Mouse (Mus musculus) G1E (cell line): Measurements from ENCODE around the gene 1810037I17Rik. TPM values are rescaled to one million over a fixed set of nuclear protein-coding genes. Genes with fewer than 3 reads are reported as not detected.
"Not testable (repeated sequence)": the region's sequence is repeated elsewhere in the genome, so short reads cannot be mapped to it uniquely, and the experiment has no call there.

Experiments
- ATAC-seq: 2 replicates; pipeline ENCODE4 v1.8.0; 2016; ENCODE audit warnings: mild to moderate bottlenecking; ENCODE audit not compliant: insufficient number of reproducible peaks, poor library complexity, low FRiP score, severe bottlenecking; ENCODE audit errors: extremely low read depth
- DNase-seq: peaks from one replicate; pipeline ENCODE4 v3.0.0; 2012; ENCODE audit warnings: low spot score
- H3K27me3 ChIP-seq: 2 replicates; pipeline ENCODE4 v1.6.1; 2012; ENCODE audit warnings: mild to moderate bottlenecking, low read length, inconsistent platforms; ENCODE audit not compliant: insufficient read depth
- H3K36me3 ChIP-seq: replicated peaks from 2 replicates; pipeline ENCODE3; 2012; ENCODE audit warnings: mild to moderate bottlenecking, inconsistent platforms
- H3K4me1 ChIP-seq: 2 replicates; pipeline ENCODE4 v1.6.1; 2012; ENCODE audit warnings: low read depth, low read length, inconsistent platforms, mixed read lengths; ENCODE audit not compliant: insufficient read depth
- H3K4me3 ChIP-seq: 2 replicates; pipeline ENCODE4 v1.5.1; 2012; ENCODE audit warnings: low read depth, mild to moderate bottlenecking, inconsistent platforms, low read length, moderate library complexity, mixed read lengths
- H3K9me3 ChIP-seq: replicated peaks from 2 replicates; pipeline ENCODE4 v1.6.1; 2012; ENCODE audit warnings: inconsistent platforms
- CTCF ChIP-seq: IDR thresholded peaks from 2 replicates; pipeline ENCODE4 v1.5.1; 2012; ENCODE audit warnings: low read depth, low read length, inconsistent platforms, mixed read lengths
- GATA1 ChIP-seq: IDR thresholded peaks from 2 replicates; pipeline ENCODE4 v1.6.1; 2012; ENCODE audit warnings: borderline replicate concordance, low read length, inconsistent platforms, mixed read lengths
- GATA2 ChIP-seq: IDR thresholded peaks from 2 replicates; pipeline ENCODE4 v1.6.1; 2012; ENCODE audit warnings: low read depth, low read length, inconsistent platforms, borderline replicate concordance
- POLR2AphosphoS5 ChIP-seq: IDR thresholded peaks from 2 replicates; pipeline ENCODE4 v1.6.1; 2012; ENCODE audit warnings: low read depth, low read length, inconsistent platforms; ENCODE audit not compliant: insufficient replicate concordance
- TAL1 ChIP-seq: conservative IDR thresholded peaks from 2 replicates; pipeline ENCODE4 v1.6.1; 2012; ENCODE audit warnings: low read depth, low read length, inconsistent platforms, mixed read lengths
- polyA plus RNA-seq: library from polyadenylated mRNA; stranded (reverse); fragments of >175 nt; gene quantifications from 2 replicates; pipeline ENCODE4 v1.2.3, GENCODE M21; 2012
- total RNA-seq, 2 experiments: library from RNA; stranded (forward) in 1 of 2; stranded (reverse) in 1 of 2; fragments of 200-1000 nt in 1 of 2; fragments of >200 nt in 1 of 2; fragmentation: Nextera tagmentation in 1 of 2; gene quantifications; 2 replicates each; pipeline ENCODE4 v1.2.3; 2014 to 2017

1810037I17Rik gene
- total and polyA plus RNA-seq, 3 experiments = 52.0 to 120 (median 93.4) TPM

DNA sequence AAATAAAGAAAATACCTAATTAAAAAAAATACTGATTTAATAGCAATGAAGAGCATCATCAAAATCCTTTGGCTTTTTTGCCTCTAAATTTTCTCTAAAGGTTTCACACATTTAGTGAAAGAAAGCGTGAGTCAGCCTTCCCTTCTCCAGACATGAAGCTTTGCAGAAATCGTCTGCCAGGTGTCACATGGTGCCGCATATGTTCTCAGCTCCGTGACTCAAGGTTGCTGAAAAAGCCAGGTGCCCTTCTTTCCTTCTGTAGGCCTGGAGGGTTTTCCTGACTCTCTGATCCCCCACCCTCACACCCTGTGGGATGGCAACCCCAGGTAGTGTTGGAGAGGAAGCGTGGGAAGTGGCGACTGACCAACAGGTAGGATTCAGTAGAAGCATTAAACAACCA lies 5.7 kb downstream of the 1810037I17Rik start:
- Histone ChIP-seq H3K36me3 (peaks cover 28% of the 10 kb centered on the region), H3K4me1 (peaks cover 6% of the 10 kb centered on the region), H3K9me3 (no peaks in the 10 kb centered on the region), H3K4me3 (no peak overlapping the region), H3K27me3 (no peaks in the 10 kb centered on the region)
- DNase-seq = no peak
- ATAC-seq = no peak
- TF ChIP-seq GATA2 (no peak), GATA1 (no peak), CTCF (no peak), TAL1 (no peak), POLR2AphosphoS5 (no peak)

DNA sequence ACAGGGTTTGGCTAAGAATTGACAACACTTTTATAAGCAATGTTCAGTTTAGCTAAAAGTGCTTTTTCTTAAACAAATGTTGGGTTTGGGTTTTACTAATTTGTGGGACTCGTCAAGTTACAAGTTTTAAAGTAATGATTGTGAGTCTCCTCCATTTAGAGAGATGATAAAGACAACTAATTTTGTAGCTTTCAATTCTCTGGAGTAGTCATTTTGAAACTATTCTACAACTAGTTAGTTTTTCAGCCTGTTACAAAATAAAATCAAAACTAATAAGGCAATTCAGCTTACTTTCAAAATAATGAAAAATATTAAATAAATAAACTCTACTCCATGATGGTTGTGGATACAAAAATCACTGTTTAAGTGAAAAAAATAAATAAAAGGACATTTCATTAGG lies 8.5 kb downstream of the 1810037I17Rik start:
- Histone ChIP-seq H3K4me1 (no peaks in the 10 kb centered on the region; the same call in 1 of the 2 replicates), H3K36me3 (peaks cover 28% of the 10 kb centered on the region), H3K27me3 (no peaks in the 10 kb centered on the region), H3K9me3 (no peaks in the 10 kb centered on the region), H3K4me3 (no peak overlapping the region)
- no peak for DNase-seq
- ATAC-seq = no peak
- TF ChIP-seq GATA1 (no peak), POLR2AphosphoS5 (no peak), GATA2 (no peak), CTCF (no peak), TAL1 (no peak)

DNA sequence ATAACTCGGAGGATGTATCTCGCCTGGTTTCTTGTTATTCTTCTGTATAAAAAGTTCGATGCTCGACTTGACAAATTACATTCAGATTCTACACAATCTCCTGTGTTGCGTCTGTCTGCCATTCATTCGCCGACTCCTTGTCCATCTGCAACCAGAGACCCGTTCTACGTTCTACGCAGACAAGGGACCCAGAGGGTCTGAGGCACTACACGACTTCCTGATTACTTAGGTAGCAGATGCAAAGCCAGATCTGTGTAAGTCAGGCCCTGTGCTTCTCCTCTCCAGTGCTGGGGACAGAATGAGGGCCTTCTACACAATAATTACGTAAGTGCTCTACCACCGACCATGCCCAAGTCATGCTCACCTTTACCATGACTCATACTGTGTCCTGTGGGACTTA lies 13.2 kb downstream of the 1810037I17Rik start:
- not testable (repeated sequence) for H3K4me1 ChIP-seq, ATAC-seq, H3K4me3 ChIP-seq, H3K27me3 ChIP-seq, DNase-seq, H3K9me3 ChIP-seq
- H3K36me3 ChIP-seq = peaks cover 26% of the 10 kb centered on the region

DNA sequence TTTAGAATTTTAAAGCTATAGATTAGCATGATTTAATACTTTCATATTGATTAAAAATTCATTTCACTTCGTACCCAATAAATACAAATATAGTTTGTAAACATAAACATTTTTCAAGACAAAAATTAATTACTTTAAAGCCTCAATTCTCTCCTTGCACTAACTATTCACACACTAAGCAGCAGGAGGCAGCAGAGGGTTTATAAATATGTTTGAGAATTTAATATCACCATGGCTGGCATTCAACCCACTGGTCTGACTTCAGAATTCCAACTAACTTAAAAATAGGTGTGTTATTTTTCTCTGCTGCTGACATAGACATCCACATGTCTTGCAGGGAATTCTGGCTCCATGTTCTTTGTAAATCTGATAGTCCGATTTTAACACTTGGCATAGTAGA lies 15.2 kb downstream of the 1810037I17Rik start:
- Histone ChIP-seq H3K4me1 (no peaks in the 10 kb centered on the region), H3K4me3 (no peak overlapping the region), H3K9me3 (no peaks in the 10 kb centered on the region), H3K36me3 (peaks cover 27% of the 10 kb centered on the region), H3K27me3 (no peaks in the 10 kb centered on the region)
- ATAC-seq (peak; percentile 60), DNase-seq (no peak)
- no peak for TF ChIP-seq CTCF
- TF ChIP-seq GATA1 = no peak
- no peak for TF ChIP-seq POLR2AphosphoS5
- TF ChIP-seq TAL1 = no peak
- TF ChIP-seq GATA2 = no peak

DNA sequence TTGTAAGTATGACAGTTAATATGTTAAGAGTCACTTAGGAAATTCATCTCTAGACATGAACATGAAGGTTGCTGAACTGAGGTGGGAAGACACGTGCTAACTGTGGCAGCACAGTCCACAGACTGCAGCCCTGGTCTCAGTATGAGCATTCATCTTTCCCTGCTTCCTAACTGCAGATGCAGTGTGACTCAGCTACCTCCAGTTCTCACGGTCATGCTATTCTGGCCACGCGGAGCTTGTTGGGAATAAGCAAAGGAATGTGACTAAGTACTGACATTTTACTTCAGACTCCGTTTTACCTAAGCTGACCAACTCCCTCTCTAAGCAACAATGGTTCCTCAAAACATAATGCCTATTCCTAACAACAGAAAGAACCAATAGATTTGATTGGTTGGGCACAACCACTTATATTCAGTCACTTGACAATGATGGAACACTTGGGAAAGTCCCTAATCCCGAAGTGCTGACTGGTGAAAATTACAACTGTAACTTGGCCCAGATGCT lies 19.4 kb downstream of the 1810037I17Rik start:
- ATAC-seq = no peak
- no peaks in the 10 kb centered on the region for H3K4me1 ChIP-seq
- H3K27me3 ChIP-seq = no peaks in the 10 kb centered on the region
- H3K9me3 ChIP-seq = no peaks in the 10 kb centered on the region
- TF ChIP-seq GATA1 = no peak
- no peak for TF ChIP-seq CTCF
- no peak for TF ChIP-seq TAL1
- no peak for TF ChIP-seq GATA2
- TF ChIP-seq POLR2AphosphoS5 = no peak
- DNase-seq = no peak
- peaks cover 17% of the 10 kb centered on the region for H3K36me3 ChIP-seq
- no peak overlapping the region for H3K4me3 ChIP-seq

DNA sequence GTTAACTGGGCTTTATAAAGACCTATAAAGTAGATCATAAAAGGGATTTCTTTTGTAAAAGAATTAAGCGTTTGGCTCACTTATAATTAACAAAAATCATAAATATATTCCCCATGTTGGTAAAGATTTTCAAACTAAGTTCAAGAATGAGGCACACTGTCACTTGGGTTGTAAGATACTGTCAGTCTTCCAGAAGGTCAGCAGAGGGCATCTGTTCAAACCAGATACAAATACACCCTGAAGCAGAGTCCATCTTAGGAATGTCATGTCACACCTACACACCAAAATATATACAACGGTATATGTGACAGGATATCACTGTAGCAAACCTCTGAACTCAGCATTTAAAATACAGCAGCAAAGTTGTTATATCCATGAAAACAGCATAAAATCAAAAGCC lies 26.1 kb downstream of the 1810037I17Rik start:
- H3K27me3 ChIP-seq = no peaks in the 10 kb centered on the region
- ATAC-seq = no peak
- no peaks in the 10 kb centered on the region for H3K4me1 ChIP-seq
- DNase-seq = no peak
- no peak for TF ChIP-seq TAL1
- TF ChIP-seq GATA2 = no peak
- TF ChIP-seq GATA1 = no peak
- TF ChIP-seq POLR2AphosphoS5 = no peak
- no peaks in the 10 kb centered on the region for H3K9me3 ChIP-seq
- no peak overlapping the region for H3K4me3 ChIP-seq
- peaks cover 40% of the 10 kb centered on the region for H3K36me3 ChIP-seq

DNA sequence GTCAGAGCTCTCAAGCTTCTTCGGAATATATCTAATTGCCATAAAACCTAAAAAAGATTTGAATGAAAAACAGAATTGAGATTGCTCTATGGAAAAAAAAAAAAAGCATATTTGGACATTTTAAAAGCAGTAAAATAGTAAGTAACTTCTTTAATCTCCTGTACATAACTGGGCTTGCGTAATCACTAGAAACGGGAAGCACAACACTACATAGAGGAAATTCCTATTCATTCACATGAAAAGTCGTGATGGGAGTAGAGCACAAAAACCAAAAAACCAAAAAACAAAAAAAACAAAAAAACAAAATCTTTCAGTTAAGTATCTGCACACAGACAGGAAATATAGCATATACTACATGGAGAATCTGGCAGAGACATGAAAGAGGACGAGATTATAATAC lies 40.3 kb downstream of the 1810037I17Rik start:
- DNase-seq (no peak), ATAC-seq (no peak)
- no peak overlapping the region for H3K4me3 ChIP-seq
- H3K9me3 ChIP-seq = no peaks in the 10 kb centered on the region
- TF ChIP-seq GATA2 = no peak
- TF ChIP-seq CTCF = no peak
- H3K27me3 ChIP-seq = no peaks in the 10 kb centered on the region
- peaks cover 36% of the 10 kb centered on the region for H3K36me3 ChIP-seq
- no peaks in the 10 kb centered on the region for H3K4me1 ChIP-seq
